In genomic region chr11:54076101-54076500, GRCm38 (mm10) we compare ENCODE assay signal across 24 mouse cellular contexts. TPM values are rescaled to one million over a fixed set of nuclear protein-coding genes. Genes with fewer than 3 reads are reported as not detected.
DNase-seq lines count a peak whose midpoint lies in the region; ATAC-seq and TF ChIP-seq lines count a peak whose summit lies in the region.
"Had no signal": no experiment of that assay in that cellular context is flagged by ENCODE, and none has a peak within 500 bp of the region (broad histone marks: within the 10 kb centered on the region; RNA-seq: fewer than 3 reads in every experiment).

No protein-coding gene starts in this region.

- H3K27me3 ChIP-seq in hindbrain, postnatal 0 days (ENCODE audit: insufficient read depth, low read length) = no peaks in the 10 kb centered on the region
- no peaks in the 10 kb centered on the region for H3K27me3 ChIP-seq in hindbrain, embryonic 12.5 days
- H3K27me3 ChIP-seq in limb, embryonic 10.5 days (ENCODE audit: low read depth, poor library complexity, severe bottlenecking) = no peaks in the 10 kb centered on the region
- H3K27me3 ChIP-seq: hindbrain, embryonic 13.5 days; limb, embryonic 13.5 days; Patski had no signal

- TF ChIP-seq CTCF in hindbrain, postnatal 0 days (IDR thresholded peaks at IDR 0.05; ENCODE audit: low read depth) = no peak

- H3K9me3 ChIP-seq in hindbrain, postnatal 0 days (ENCODE audit: low read length) = no peaks in the 10 kb centered on the region
- no peaks in the 10 kb centered on the region for H3K9me3 ChIP-seq in hindbrain, embryonic 12.5 days (replicated peaks)
- H3K9me3 ChIP-seq in limb, embryonic 10.5 days (replicated peaks) = no peaks in the 10 kb centered on the region
- H3K9me3 ChIP-seq: heart, embryonic 12.5 days; hindbrain, embryonic 13.5 days; limb, embryonic 13.5 days; liver, embryonic 12.5 days had no signal

- no peaks in the 10 kb centered on the region for H3K4me1 ChIP-seq in hindbrain, postnatal 0 days (ENCODE audit: insufficient read depth, low read length)
- peaks cover 9% of the 10 kb centered on the region; the same call in 1 of the 2 replicates for H3K4me1 ChIP-seq in hindbrain, embryonic 12.5 days
- H3K4me1 ChIP-seq in limb, embryonic 10.5 days = peaks cover 23% of the 10 kb centered on the region
- H3K4me1 ChIP-seq: liver, embryonic 12.5 days had no signal

- H3K4me3 ChIP-seq in hindbrain, postnatal 0 days (ENCODE audit: low read length) = no peak overlapping the region
- H3K4me3 ChIP-seq in hindbrain, embryonic 12.5 days = no peak overlapping the region
- no peak overlapping the region for H3K4me3 ChIP-seq in limb, embryonic 10.5 days
- H3K4me3 ChIP-seq: heart, embryonic 12.5 days; hindbrain, embryonic 13.5 days; limb, embryonic 13.5 days; liver, embryonic 12.5 days had no signal

- peak; percentile 82 to 86 for DNase-seq in cerebellum, postnatal 10 days
- DNase-seq in cerebellum, postnatal 4 days (ENCODE audit: low spot score in 2 of 2) = no peak
- peak; percentile 27 for DNase-seq in hindbrain, postnatal 0 days (ENCODE audit: low spot score)
- peak; percentile 40 for DNase-seq in adipocyte (ENCODE audit: low spot score)
- peak; percentile 19 for DNase-seq in limb, embryonic 10.5 days (ENCODE audit: low spot score)
- DNase-seq: adrenal gland, adult 8-10 months; cerebellum, postnatal 25 days; kidney, adult 8-10 months; kidney, postnatal 10 days; lung, adult 18-20 months; lung, postnatal 10 days; thymus, adult 2 months had no signal

- ATAC-seq in hindbrain, postnatal 0 days = no peak
- ATAC-seq in hindbrain, embryonic 12.5 days (ENCODE audit: low FRiP score) = no peak
- no peak for ATAC-seq in monocyte, adult 5-6 weeks (replicated peaks; ENCODE audit: insufficient number of reproducible peaks, low FRiP score, low TSS enrichment, poor library complexity, severe bottlenecking)
- ATAC-seq: forebrain, embryonic 14.5 days; inflammation-experienced regulatory T-cells, adult 6 months; liver, embryonic 12.5 days had no signal

- no peak overlapping the region for H3K9ac ChIP-seq in hindbrain, postnatal 0 days (replicated peaks; ENCODE audit: low read length)
- no peak overlapping the region for H3K9ac ChIP-seq in hindbrain, embryonic 12.5 days
- H3K9ac ChIP-seq: heart, embryonic 12.5 days; hindbrain, embryonic 13.5 days; limb, embryonic 13.5 days; liver, embryonic 12.5 days had no signal

- no peak overlapping the region for H3K27ac ChIP-seq in hindbrain, postnatal 0 days
- H3K27ac ChIP-seq in hindbrain, embryonic 12.5 days = no peak overlapping the region
- H3K27ac ChIP-seq in limb, embryonic 10.5 days = no peak overlapping the region
- H3K27ac ChIP-seq: hindbrain, embryonic 13.5 days; limb, embryonic 13.5 days; liver, embryonic 12.5 days; stomach, postnatal 0 days had no signal

- no peak overlapping the region for H3K4me2 ChIP-seq in hindbrain, postnatal 0 days (ENCODE audit: low read depth, low read length)
- H3K4me2 ChIP-seq in hindbrain, embryonic 12.5 days (replicated peaks) = no peak overlapping the region
- H3K4me2 ChIP-seq: heart, embryonic 12.5 days; hindbrain, embryonic 13.5 days; limb, embryonic 13.5 days; liver, embryonic 12.5 days; midbrain, embryonic 11.5 days had no signal

- WGBS in hindbrain, postnatal 0 days = 66% methylated on average over 1 of the region's 1 CpGs
- 89% methylated on average over 1 of the region's 1 CpGs for WGBS in hindbrain, embryonic 12.5 days
- WGBS in limb, embryonic 10.5 days = 92% methylated on average over 1 of the region's 1 CpGs

- H3K36me3 ChIP-seq in hindbrain, postnatal 0 days (ENCODE audit: insufficient read depth, low read length) = no peaks in the 10 kb centered on the region
- H3K36me3 ChIP-seq in hindbrain, embryonic 12.5 days = no peaks in the 10 kb centered on the region
- no peaks in the 10 kb centered on the region for H3K36me3 ChIP-seq in limb, embryonic 10.5 days
- H3K36me3 ChIP-seq: heart, embryonic 12.5 days; hindbrain, embryonic 13.5 days; limb, embryonic 13.5 days; liver, embryonic 12.5 days had no signal

RNA-seq across cellular contexts. Expression of gene Pdlim4, which starts 7.3 kb away (rescaled TPM):
- total RNA-seq in hindbrain, postnatal 0 days (2014; rRNA removed) = 46.1 and 51.1 TPM in 2 replicates
- 47.6 and 54.6 TPM in 2 replicates for polyA plus RNA-seq in hindbrain, postnatal 0 days (2015; fragmentation: Nextera tagmentation; extraction: Ambion mirVana)
- polyA plus RNA-seq in hindbrain, embryonic 12.5 days (2016; fragmentation: Nextera tagmentation; extraction: Ambion mirVana) = 48.6 and 53.6 TPM in 2 replicates
- polyA plus RNA-seq in limb, embryonic 10.5 days (2016; fragmentation: Nextera tagmentation; extraction: Ambion mirVana) = 160 and 171 TPM in 2 replicates
- 0.29 to 1.6 TPM in 2 of 3 replicates, not detected in the other for total RNA-seq in monocyte, adult 5-6 weeks (2017)

RNA-seq across cellular contexts. Expression of gene P4ha2, which starts 23.8 kb away (rescaled TPM):
- total RNA-seq in hindbrain, postnatal 0 days (2014; rRNA removed) = 6.5 and 9.7 TPM in 2 replicates
- polyA plus RNA-seq in hindbrain, postnatal 0 days (2015; fragmentation: Nextera tagmentation; extraction: Ambion mirVana) = 8.4 and 9.0 TPM in 2 replicates
- polyA plus RNA-seq in hindbrain, embryonic 12.5 days (2016; fragmentation: Nextera tagmentation; extraction: Ambion mirVana) = 27.0 and 29.3 TPM in 2 replicates
- 35.6 and 38.7 TPM in 2 replicates for polyA plus RNA-seq in limb, embryonic 10.5 days (2016; fragmentation: Nextera tagmentation; extraction: Ambion mirVana)
- total RNA-seq in monocyte, adult 5-6 weeks (2017) = not detected in 3 replicates
- total RNA-seq: neutrophil, adult 5-6 weeks had no signal
- polyA plus RNA-seq: inflammation-experienced regulatory T-cells, adult 6 months had no signal

RNA-seq across cellular contexts. Expression of gene Slc22a4, which starts 48.2 kb away (rescaled TPM):
- 7.2 and 14.6 TPM in 2 replicates for total RNA-seq in hindbrain, postnatal 0 days (2014; rRNA removed)
- polyA plus RNA-seq in hindbrain, postnatal 0 days (2015; fragmentation: Nextera tagmentation; extraction: Ambion mirVana) = 7.2 and 8.8 TPM in 2 replicates
- 1.3 and 1.4 TPM in 2 replicates for polyA plus RNA-seq in hindbrain, embryonic 12.5 days (2016; fragmentation: Nextera tagmentation; extraction: Ambion mirVana)
- 1.1 TPM in 2 replicates for polyA plus RNA-seq in limb, embryonic 10.5 days (2016; fragmentation: Nextera tagmentation; extraction: Ambion mirVana)
- 0.78 to 2.1 TPM (median 1.1 TPM) in 3 replicates for total RNA-seq in monocyte, adult 5-6 weeks (2017)

Comparison
In these comparisons a context has a peak if more than half of its experiments do, and no peak if none do; other contexts are left out.
1. DNase-seq: peak in cerebellum, postnatal 10 days (2 of 2), hindbrain, postnatal 0 days (single experiment), adipocyte (single experiment) and limb, embryonic 10.5 days (single experiment); none in cerebellum, postnatal 4 days (0 of 2).